Mouse (Mus musculus) midbrain, embryonic 16.5 days (tissue): ENCODE results near the gene Rnf223. TPM values are rescaled to one million over a fixed set of nuclear protein-coding genes. Genes with fewer than 3 reads are reported as not detected.

Experiments
- ATAC-seq: fragments of 200-750 bp; cut with Nextera tagmentation; 2 replicates; pipeline ENCODE4 v1.8.0; 2017; ENCODE audit warnings: moderate TSS enrichment
- H3K27ac ChIP-seq: fragments of 300-500 bp; sonication (generic); 2 replicates; pipeline ENCODE4 v1.5.1; 2014; ENCODE audit warnings: mild to moderate bottlenecking, low read length, mixed read lengths
- H3K27me3 ChIP-seq: fragments of 300-500 bp; sonication (generic); 2 replicates; pipeline ENCODE4 v1.6.1; 2014; ENCODE audit warnings: low read depth, low read length, mixed read lengths; ENCODE audit not compliant: control insufficient read depth, insufficient read depth
- H3K36me3 ChIP-seq: fragments of 300-500 bp; sonication (generic); 2 replicates; pipeline ENCODE4 v1.6.1; 2014; ENCODE audit warnings: mild to moderate bottlenecking, low read length, moderate library complexity, mixed read lengths; ENCODE audit not compliant: control insufficient read depth, insufficient read depth
- H3K4me1 ChIP-seq: fragments of 300-500 bp; sonication (generic); 2 replicates; pipeline ENCODE4 v1.6.1; 2014; ENCODE audit warnings: mild to moderate bottlenecking, low read length, mixed read lengths; ENCODE audit not compliant: control insufficient read depth, insufficient read depth
- H3K4me2 ChIP-seq: fragments of 300-500 bp; sonication (generic); 2 replicates; pipeline ENCODE4 v1.6.1; 2014; ENCODE audit warnings: mild to moderate bottlenecking, low read length, mixed read lengths
- H3K4me3 ChIP-seq: fragments of 300-500 bp; sonication (generic); 2 replicates; pipeline ENCODE4 v1.5.1; 2014; ENCODE audit warnings: low read depth, mild to moderate bottlenecking, low read length, moderate library complexity, mixed read lengths
- H3K9ac ChIP-seq: fragments of 300-500 bp; sonication (generic); 2 replicates; pipeline ENCODE4 v1.6.1; 2014; ENCODE audit warnings: low read depth, low read length, mixed read lengths
- H3K9me3 ChIP-seq: fragments of 300-500 bp; sonication (generic); replicated peaks from 2 replicates; pipeline ENCODE4 v1.6.1; 2014; ENCODE audit warnings: mild to moderate bottlenecking, low read length, mixed read lengths; ENCODE audit not compliant: control insufficient read depth, poor library complexity, severe bottlenecking
- WGBS: fragments of 180-500 bp; shearing (Covaris S2); extraction: QIAGEN DNeasy Blood & Tissue Kit; methylation state at CpG from one replicate; pipeline ENCODE4 v1.1.7; 2014; 5-methylcytosine and 5-hydroxymethylcytosine counted together
- polyA plus RNA-seq: library from polyadenylated mRNA; unstranded; fragments of >200 nt; fragmentation: Nextera tagmentation; extraction: Ambion mirVana; gene quantifications from 2 replicates; pipeline ENCODE4 v1.2.1, GENCODE M21; 2015

The Rnf223 gene
- polyA plus RNA-seq, 1 experiment from 2014 or later = 0.54 TPM

- H3K4me2 ChIP-seq = no peak overlapping the region
- WGBS = 93% methylated on average over 7 of the region's 7 CpGs
- no peak overlapping the region for H3K9ac ChIP-seq
- H3K27ac ChIP-seq = no peak overlapping the region
- no peaks in the 10 kb centered on the region for H3K27me3 ChIP-seq
- no peak overlapping the region for H3K4me3 ChIP-seq
- H3K9me3 ChIP-seq = no peaks in the 10 kb centered on the region
- H3K4me1 ChIP-seq = no peaks in the 10 kb centered on the region
- ATAC-seq = no peak
- peaks cover 50% of the 10 kb centered on the region for H3K36me3 ChIP-seq
Observed at GRCm38 (mm10) chr4:156124077-156124476, 6.2 kb upstream of the Rnf223 start.

DNA sequence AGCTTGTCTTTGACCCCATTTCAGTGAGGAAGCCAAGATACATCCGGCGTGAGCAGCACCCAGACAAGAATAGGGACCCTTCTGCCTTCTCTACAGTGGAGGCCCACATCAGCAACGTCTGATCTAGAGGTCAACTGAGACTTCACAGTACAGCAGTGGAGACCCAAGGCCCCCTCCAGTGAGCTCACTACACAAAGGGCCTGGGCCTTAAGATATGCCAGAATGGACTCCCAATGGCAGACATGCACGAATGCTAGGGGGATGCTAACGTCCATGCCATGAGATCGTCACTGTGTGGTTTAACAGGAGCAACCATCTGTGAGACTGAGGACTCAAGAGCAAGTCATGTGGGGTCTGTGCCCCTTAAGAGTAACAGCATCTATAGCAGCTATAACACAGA lies 4.9 kb upstream of the Rnf223 start:
- Histone ChIP-seq H3K4me2 (no peak overlapping the region), H3K36me3 (peaks cover 41% of the 10 kb centered on the region), H3K27me3 (no peaks in the 10 kb centered on the region), H3K9ac (no peak overlapping the region), H3K4me3 (no peak overlapping the region), H3K27ac (no peak overlapping the region), H3K4me1 (no peaks in the 10 kb centered on the region), H3K9me3 (no peaks in the 10 kb centered on the region)
- no peak for ATAC-seq
- WGBS = 98% methylated on average over 6 of the region's 6 CpGs

- Histone ChIP-seq H3K36me3 (peaks cover 32% of the 10 kb centered on the region), H3K4me1 (no peaks in the 10 kb centered on the region), H3K9me3 (no peaks in the 10 kb centered on the region), H3K27ac (no peak overlapping the region), H3K27me3 (no peaks in the 10 kb centered on the region), H3K4me2 (no peak overlapping the region), H3K9ac (no peak overlapping the region), H3K4me3 (no peak overlapping the region)
- 91% methylated on average over 7 of the region's 7 CpGs for WGBS
- no peak for ATAC-seq
Observed at GRCm38 (mm10) chr4:156126841-156127240, 3.5 kb upstream of the Rnf223 start.

DNA sequence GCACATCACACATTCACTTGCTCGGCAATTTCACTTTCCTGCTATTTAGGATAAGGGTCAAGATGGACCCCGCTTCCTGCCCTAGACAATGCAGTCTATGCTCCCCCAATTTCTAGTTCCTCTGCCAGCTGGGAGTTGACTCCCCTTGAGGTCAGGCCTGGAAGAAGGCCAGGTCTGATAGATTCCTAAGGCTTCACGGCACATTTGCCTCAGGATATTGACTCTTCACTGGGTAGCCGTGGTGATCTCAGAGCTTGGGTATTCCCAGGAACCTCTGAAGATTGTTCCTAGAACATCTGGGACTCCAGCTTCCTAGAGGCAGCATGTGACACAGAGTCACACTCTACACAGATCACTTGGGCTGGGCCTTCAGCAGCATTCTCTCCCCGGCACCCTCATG lies 1.6 kb upstream of the Rnf223 start:
- Histone ChIP-seq H3K4me3 (no peak overlapping the region), H3K9ac (no peak overlapping the region), H3K9me3 (no peaks in the 10 kb centered on the region), H3K4me2 (no peak overlapping the region), H3K4me1 (no peaks in the 10 kb centered on the region), H3K27me3 (no peaks in the 10 kb centered on the region), H3K27ac (no peak overlapping the region), H3K36me3 (peaks cover 23% of the 10 kb centered on the region)
- ATAC-seq = no peak
- 85% methylated on average over 5 of the region's 5 CpGs for WGBS

- Histone ChIP-seq H3K27ac (no peak overlapping the region), H3K9ac (no peak overlapping the region), H3K36me3 (peaks cover 4% of the 10 kb centered on the region), H3K9me3 (no peaks in the 10 kb centered on the region), H3K27me3 (no peaks in the 10 kb centered on the region), H3K4me1 (no peaks in the 10 kb centered on the region), H3K4me3 (no peak overlapping the region), H3K4me2 (no peak overlapping the region)
- no peak for ATAC-seq
- 85% methylated on average over 10 of the region's 10 CpGs for whole genome bisulfite sequencing
Observed at GRCm38 (mm10) chr4:156130940-156131339, 627 bp downstream of the Rnf223 start.

- WGBS = 62% methylated on average over 5 of the region's 5 CpGs
- Histone ChIP-seq H3K9me3 (no peaks in the 10 kb centered on the region), H3K9ac (no peak overlapping the region), H3K4me3 (no peak overlapping the region), H3K4me2 (no peak overlapping the region), H3K36me3 (no peaks in the 10 kb centered on the region), H3K27me3 (no peaks in the 10 kb centered on the region), H3K27ac (no peak overlapping the region), H3K4me1 (no peaks in the 10 kb centered on the region)
- no peak for ATAC-seq
Observed at GRCm38 (mm10) chr4:156133334-156133733, 3.0 kb downstream of the Rnf223 start.

GRCm38 (mm10) chr4:156133943-156134605 lies 3.8 kb downstream of the Rnf223 start:
- Histone ChIP-seq H3K9me3 (no peaks in the 10 kb centered on the region), H3K4me3 (no peak overlapping the region), H3K4me1 (no peaks in the 10 kb centered on the region), H3K9ac (no peak overlapping the region), H3K27ac (no peak overlapping the region), H3K4me2 (no peak overlapping the region), H3K27me3 (no peaks in the 10 kb centered on the region), H3K36me3 (no peaks in the 10 kb centered on the region)
- 82% methylated on average over 12 of the region's 12 CpGs for WGBS
- ATAC-seq = no peak

DNA sequence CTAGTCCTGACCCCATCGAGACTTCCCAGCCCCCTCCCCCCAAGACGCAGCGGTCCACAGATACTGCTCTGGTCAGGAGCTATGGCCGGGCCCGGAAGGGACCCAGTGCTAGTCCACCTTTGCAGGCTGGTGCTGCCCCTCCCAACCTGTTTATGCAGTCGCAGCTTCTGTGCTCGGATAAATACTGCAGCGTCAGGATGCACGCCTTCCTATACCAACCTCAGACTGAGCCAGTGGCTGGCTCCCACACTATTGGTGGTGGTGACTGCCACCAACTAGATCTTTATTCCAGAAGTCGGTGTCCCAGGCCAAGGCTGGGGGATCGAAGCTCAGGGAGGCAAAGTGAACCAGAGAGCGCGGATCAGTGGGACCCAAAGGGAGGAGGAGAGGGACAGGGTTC lies 4.8 kb downstream of the Rnf223 start:
- Histone ChIP-seq H3K4me3 (no peak overlapping the region), H3K27ac (no peak overlapping the region), H3K27me3 (no peaks in the 10 kb centered on the region), H3K9me3 (no peaks in the 10 kb centered on the region), H3K4me1 (no peaks in the 10 kb centered on the region), H3K4me2 (no peak overlapping the region), H3K36me3 (no peaks in the 10 kb centered on the region), H3K9ac (no peak overlapping the region)
- no peak for ATAC-seq
- WGBS = 93% methylated on average over 13 of the region's 13 CpGs

GRCm38 (mm10) chr4:156135801-156136200 lies 5.5 kb downstream of the Rnf223 start:
- no peaks in the 10 kb centered on the region for H3K27me3 ChIP-seq
- H3K9me3 ChIP-seq = no peaks in the 10 kb centered on the region
- no peaks in the 10 kb centered on the region for H3K36me3 ChIP-seq
- no peak for ATAC-seq
- WGBS = 93% methylated on average over 14 of the region's 14 CpGs
- no peak overlapping the region for H3K4me3 ChIP-seq
- H3K27ac ChIP-seq = no peak overlapping the region
- H3K4me2 ChIP-seq = no peak overlapping the region
- no peak overlapping the region for H3K9ac ChIP-seq
- no peaks in the 10 kb centered on the region for H3K4me1 ChIP-seq
